Mouse (Mus musculus) monocyte, adult 2 months (primary cell): Measurements from ENCODE around the gene Zbtb46.

Experiments used
- DNase-seq, 2 experiments: peaks; one replicate each; pipeline ENCODE4 v3.0.0; 2022; ENCODE audit warnings: low spot score in 2 of 2, low read depth in 1 of 2

Gene Zbtb46

GRCm38 (mm10) chr2:181465423-181465822 lies 6.2 kb upstream of the Zbtb46 start:
- no peak for DNase-seq

GRCm38 (mm10) chr2:181463008-181463738 lies 3.9 kb upstream of the Zbtb46 start:
- DNase-seq = no peak

GRCm38 (mm10) chr2:181462604-181463003 lies 3.4 kb upstream of the Zbtb46 start:
- DNase-seq = no peak

GRCm38 (mm10) chr2:181461536-181462100 lies 2.4 kb upstream of the Zbtb46 start:
- DNase-seq = no peak

- DNase-seq = no peak
Measured at GRCm38 (mm10) chr2:181459673-181460621, 721 bp upstream of the Zbtb46 start.

- no peak for DNase-seq
Measured at GRCm38 (mm10) chr2:181458411-181459152, 644 bp downstream of the Zbtb46 start.

- DNase-seq = no peak
Measured at GRCm38 (mm10) chr2:181457831-181458230, 1.4 kb downstream of the Zbtb46 start.

GRCm38 (mm10) chr2:181455899-181456298 lies 3.3 kb downstream of the Zbtb46 start:
- no peak for DNase-seq

GRCm38 (mm10) chr2:181453274-181453673 lies 6.0 kb downstream of the Zbtb46 start:
- no peak for DNase-seq

- no peak for DNase-seq
Measured at GRCm38 (mm10) chr2:181452181-181452580, 7.0 kb downstream of the Zbtb46 start.

GRCm38 (mm10) chr2:181443016-181443415 lies 16.2 kb downstream of the Zbtb46 start:
- no peak for DNase-seq

- DNase-seq = no peak
Measured at GRCm38 (mm10) chr2:181438176-181438575, 21.1 kb downstream of the Zbtb46 start.

- DNase-seq = peak in 1 of 2 experiments; percentile 28
Measured at GRCm38 (mm10) chr2:181436246-181436645, 23.0 kb downstream of the Zbtb46 start.

GRCm38 (mm10) chr2:181423834-181424233 lies 35.4 kb downstream of the Zbtb46 start:
- DNase-seq = no peak

- no peak for DNase-seq
Measured at GRCm38 (mm10) chr2:181420903-181421638, 38.2 kb downstream of the Zbtb46 start.

- no peak for DNase-seq
Measured at GRCm38 (mm10) chr2:181420426-181420825, 38.8 kb downstream of the Zbtb46 start.

- no peak for DNase-seq
Measured at GRCm38 (mm10) chr2:181419359-181419758, 39.9 kb downstream of the Zbtb46 start.

GRCm38 (mm10) chr2:181415945-181416344 lies 43.3 kb downstream of the Zbtb46 start:
- DNase-seq = no peak

- DNase-seq = no peak
Measured at GRCm38 (mm10) chr2:181413141-181413540, 46.1 kb downstream of the Zbtb46 start.

- DNase-seq = peak; percentile 27 to 49
Measured at GRCm38 (mm10) chr2:181410760-181411473, 48.3 kb downstream of the Zbtb46 start.
